Mouse (Mus musculus): ENCODE results near the gene Smarca4. TPM values are rescaled to one million over a fixed set of nuclear protein-coding genes. Genes with fewer than 3 reads are reported as not detected.
"Not testable (repeated sequence)": the region's sequence is repeated elsewhere in the genome, so short reads cannot be mapped to it uniquely, and the experiment has no call there.

The Smarca4 gene
- polyA plus RNA-seq, 1 experiment from 2014 or later = 191 TPM

DNA sequence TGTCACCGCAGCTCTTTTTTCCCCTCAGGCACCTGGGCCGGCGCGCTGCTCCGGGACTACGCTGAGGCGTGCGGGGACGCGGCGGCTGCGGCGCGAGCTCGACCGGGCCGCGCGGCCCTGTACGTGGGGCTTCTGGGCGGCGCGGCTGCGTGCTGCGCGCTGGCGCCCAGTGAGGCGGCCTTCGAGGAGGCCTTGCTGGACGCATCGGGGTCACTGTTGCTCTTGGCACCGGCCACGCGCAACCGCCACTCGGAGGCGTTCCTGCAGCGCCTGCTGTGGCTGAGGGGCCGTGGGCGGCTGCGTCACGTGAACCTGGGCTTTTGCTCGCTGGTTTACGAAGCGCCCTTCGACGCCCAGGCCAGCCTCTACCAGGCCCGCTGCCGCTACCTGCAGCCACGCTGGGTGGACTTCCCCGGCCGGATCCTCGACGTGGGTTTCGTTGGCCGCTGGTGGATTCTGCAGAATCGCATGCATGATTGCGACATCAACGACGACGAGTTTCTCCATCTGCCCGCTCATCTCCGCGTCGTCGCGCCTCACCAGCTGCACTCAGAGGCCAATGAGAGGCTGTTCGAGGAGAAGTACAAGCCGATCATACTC lies 22.7 kb upstream of the Smarca4 start:
- 2% methylated on average over 67 of the region's 69 CpGs for WGBS
- ATAC-seq (replicated peaks; ENCODE audit: low FRiP score) = no peak; the same call in 1 of the 2 replicates
- peak; percentile 67 for DNase-seq (ENCODE audit: low spot score)

DNA sequence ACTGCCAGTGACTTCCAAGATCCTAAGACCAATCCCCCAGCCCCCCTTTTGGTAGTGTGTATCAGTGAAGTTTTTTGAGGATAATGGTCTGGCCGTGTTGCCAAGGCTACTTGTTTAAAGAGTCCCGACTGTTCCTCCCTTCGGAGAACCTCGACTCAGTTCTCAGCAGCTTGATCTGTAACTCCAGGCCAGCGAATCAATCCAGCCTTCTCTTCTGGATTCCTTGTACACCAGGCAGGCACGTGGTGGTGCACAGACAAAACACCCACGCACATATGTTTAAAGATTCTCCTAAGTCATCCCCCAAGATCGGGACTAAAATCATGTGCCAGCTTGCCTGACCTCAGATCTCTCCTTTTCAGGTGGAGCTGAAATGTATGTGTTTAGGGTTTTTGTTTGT lies 21.6 kb upstream of the Smarca4 start:
- H3K27ac ChIP-seq (ENCODE audit: low read depth, low read length); H3K27me3 ChIP-seq (ENCODE audit: control insufficient read depth, insufficient read depth, low read length); H3K36me3 ChIP-seq (ENCODE audit: control insufficient read depth, insufficient read depth, low read length); ATAC-seq (replicated peaks; ENCODE audit: low FRiP score); H3K4me3 ChIP-seq (ENCODE audit: low read depth, low read length); DNase-seq (ENCODE audit: low spot score); H3K9me3 ChIP-seq (ENCODE audit: control insufficient read depth, low read length); H3K4me1 ChIP-seq (replicated peaks; ENCODE audit: control insufficient read depth, insufficient read depth, low read length); H3K9ac ChIP-seq (ENCODE audit: low read length): not testable (repeated sequence)
- peak overlapping the region; percentile 90; the same call in 1 of the 2 replicates for H3K4me2 ChIP-seq (ENCODE audit: low read depth, low read length, severe bottlenecking)
- 93% methylated on average over 8 of the region's 8 CpGs for WGBS

More for the DNA sequence above, 22.7 kb upstream of the Smarca4 start:
- Histone ChIP-seq H3K9ac (ENCODE audit: low read length) (peak overlapping the region; percentile 88), H3K27me3 (ENCODE audit: control insufficient read depth, insufficient read depth, low read length) (no peaks in the 10 kb centered on the region), H3K27ac (ENCODE audit: low read depth, low read length) (peak overlapping the region; percentile 42; the same call in 1 of the 2 replicates), H3K4me2 (ENCODE audit: low read depth, low read length, severe bottlenecking) (peak overlapping the region; percentile 90), H3K4me1 (replicated peaks; ENCODE audit: control insufficient read depth, insufficient read depth, low read length) (peaks cover 10% of the 10 kb centered on the region; the same call in 1 of the 2 replicates), H3K9me3 (ENCODE audit: control insufficient read depth, low read length) (no peaks in the 10 kb centered on the region), H3K36me3 (ENCODE audit: control insufficient read depth, insufficient read depth, low read length) (peaks cover 2% of the 10 kb centered on the region), H3K4me3 (ENCODE audit: low read depth, low read length) (peak overlapping the region; percentile 93)

DNA sequence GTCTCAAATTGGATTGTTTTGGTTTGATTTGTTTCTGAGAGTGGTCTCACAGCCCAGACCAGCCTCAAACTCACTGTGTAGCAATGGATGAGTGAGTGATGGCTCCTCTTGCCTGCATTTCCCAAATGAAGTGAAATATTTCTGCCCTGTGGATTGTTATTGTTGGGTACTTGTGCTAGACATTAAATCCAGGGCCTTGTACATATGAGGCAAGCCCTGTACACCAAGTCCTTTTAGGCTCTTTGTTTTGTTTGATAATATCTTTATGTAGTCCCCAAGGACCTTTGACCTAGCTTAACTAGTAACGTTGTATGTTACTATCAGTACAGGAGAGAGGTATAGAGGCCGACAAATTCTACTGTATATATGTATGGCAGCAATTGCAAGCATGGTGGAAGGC lies 21.1 kb upstream of the Smarca4 start:
- peaks cover 10% of the 10 kb centered on the region; the same call in 1 of the 2 replicates for H3K4me1 ChIP-seq (replicated peaks; ENCODE audit: control insufficient read depth, insufficient read depth, low read length)
- H3K4me2 ChIP-seq (ENCODE audit: low read depth, low read length, severe bottlenecking) = no peak overlapping the region
- no peak overlapping the region for H3K4me3 ChIP-seq (ENCODE audit: low read depth, low read length)
- no peak overlapping the region for H3K9ac ChIP-seq (ENCODE audit: low read length)
- WGBS = 91% methylated on average over 2 of the region's 2 CpGs
- no peaks in the 10 kb centered on the region for H3K9me3 ChIP-seq (ENCODE audit: control insufficient read depth, low read length)
- no peaks in the 10 kb centered on the region; the same call in 1 of the 2 replicates for H3K36me3 ChIP-seq (ENCODE audit: control insufficient read depth, insufficient read depth, low read length)
- no peak overlapping the region for H3K27ac ChIP-seq (ENCODE audit: low read depth, low read length)
- no peak for DNase-seq (ENCODE audit: low spot score)
- ATAC-seq (replicated peaks; ENCODE audit: low FRiP score) = no peak
- H3K27me3 ChIP-seq (ENCODE audit: control insufficient read depth, insufficient read depth, low read length) = no peaks in the 10 kb centered on the region

DNA sequence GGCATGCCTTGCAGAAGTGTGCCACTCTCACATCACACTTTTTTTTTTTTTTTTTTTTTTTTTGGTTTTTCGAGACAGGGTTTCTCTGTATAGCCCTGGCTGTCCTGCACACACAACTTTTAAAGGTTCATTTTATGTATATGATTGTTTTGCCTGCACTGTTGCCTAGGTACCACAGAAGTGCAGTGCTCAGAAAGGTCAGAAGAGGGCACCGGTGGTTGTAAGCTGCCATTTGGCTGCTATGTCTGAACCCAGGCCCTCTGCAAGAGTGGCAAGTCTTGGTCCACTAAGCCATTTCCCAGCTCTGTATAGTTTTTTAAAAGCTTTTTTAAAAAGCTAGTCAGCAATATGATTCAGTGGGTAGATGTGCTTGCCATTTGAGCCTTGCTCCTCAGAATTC lies 17.8 kb upstream of the Smarca4 start:
- no peak overlapping the region for H3K4me3 ChIP-seq (ENCODE audit: low read depth, low read length)
- no peaks in the 10 kb centered on the region for H3K27me3 ChIP-seq (ENCODE audit: control insufficient read depth, insufficient read depth, low read length)
- H3K4me2 ChIP-seq (ENCODE audit: low read depth, low read length, severe bottlenecking) = no peak overlapping the region
- WGBS = 29% methylated on average over 2 of the region's 2 CpGs
- no peak for ATAC-seq (replicated peaks; ENCODE audit: low FRiP score)
- H3K9me3 ChIP-seq (ENCODE audit: control insufficient read depth, low read length) = no peaks in the 10 kb centered on the region
- H3K4me1 ChIP-seq (replicated peaks; ENCODE audit: control insufficient read depth, insufficient read depth, low read length) = 0 out of 2 replicates have a peak, but pooled peaks cover 4% of the 10 kb centered on the region
- H3K36me3 ChIP-seq (ENCODE audit: control insufficient read depth, insufficient read depth, low read length) = no peaks in the 10 kb centered on the region; the same call in 1 of the 2 replicates
- no peak for DNase-seq (ENCODE audit: low spot score)
- H3K27ac ChIP-seq (ENCODE audit: low read depth, low read length) = no peak overlapping the region
- no peak overlapping the region for H3K9ac ChIP-seq (ENCODE audit: low read length)

DNA sequence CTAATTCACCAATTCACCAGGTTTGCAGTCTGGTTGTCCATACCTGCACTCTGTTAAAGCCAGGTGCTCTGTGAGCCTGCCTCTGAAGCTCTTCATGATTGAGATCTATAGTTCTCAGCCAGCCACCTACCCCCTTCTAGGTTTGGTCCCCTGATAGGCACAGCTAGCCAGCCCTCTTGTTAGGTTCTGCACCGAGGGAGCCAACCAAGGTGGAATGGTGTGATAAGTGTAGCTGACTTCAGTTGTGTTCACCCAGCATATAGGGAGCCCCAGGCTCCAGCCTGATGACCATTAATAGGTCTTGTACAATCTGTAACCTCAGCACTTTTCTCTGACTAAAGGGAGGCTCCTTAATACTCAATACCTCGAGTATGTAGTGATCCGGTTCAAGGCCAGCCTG lies 15.8 kb upstream of the Smarca4 start:
- H3K4me3 ChIP-seq (ENCODE audit: low read depth, low read length) = no peak overlapping the region
- H3K27ac ChIP-seq (ENCODE audit: low read depth, low read length) = no peak overlapping the region
- WGBS = 80% methylated on average over 3 of the region's 3 CpGs
- H3K9ac ChIP-seq (ENCODE audit: low read length) = no peak overlapping the region
- no peaks in the 10 kb centered on the region for H3K27me3 ChIP-seq (ENCODE audit: control insufficient read depth, insufficient read depth, low read length)
- H3K36me3 ChIP-seq (ENCODE audit: control insufficient read depth, insufficient read depth, low read length) = no peaks in the 10 kb centered on the region; the same call in 1 of the 2 replicates
- no peak overlapping the region for H3K4me2 ChIP-seq (ENCODE audit: low read depth, low read length, severe bottlenecking)
- no peak for ATAC-seq (replicated peaks; ENCODE audit: low FRiP score)
- DNase-seq (ENCODE audit: low spot score) = no peak
- no peaks in the 10 kb centered on the region for H3K4me1 ChIP-seq (replicated peaks; ENCODE audit: control insufficient read depth, insufficient read depth, low read length)
- H3K9me3 ChIP-seq (ENCODE audit: control insufficient read depth, low read length) = no peaks in the 10 kb centered on the region

DNA sequence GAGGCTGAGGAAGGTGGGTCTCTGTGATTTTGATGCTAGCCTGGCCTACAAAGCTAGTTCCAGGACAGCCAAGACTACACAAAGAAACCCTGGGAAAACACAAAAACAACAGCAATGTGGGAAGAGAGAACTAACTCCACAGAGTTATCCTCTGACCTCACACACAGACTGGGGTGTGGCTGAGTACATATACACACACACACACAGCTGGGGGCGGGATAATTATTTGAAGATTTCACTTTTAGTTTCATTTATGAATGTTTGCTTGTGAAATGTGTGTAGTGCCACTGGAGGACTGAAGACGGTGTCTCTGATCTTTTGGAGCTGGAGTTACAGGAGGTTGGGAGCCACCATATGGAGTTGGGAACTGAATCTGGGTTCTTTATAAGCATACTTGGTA lies 14.9 kb upstream of the Smarca4 start:
- Histone ChIP-seq H3K36me3 (ENCODE audit: control insufficient read depth, insufficient read depth, low read length) (no peaks in the 10 kb centered on the region), H3K27me3 (ENCODE audit: control insufficient read depth, insufficient read depth, low read length) (no peaks in the 10 kb centered on the region), H3K4me3 (ENCODE audit: low read depth, low read length) (no peak overlapping the region), H3K4me1 (replicated peaks; ENCODE audit: control insufficient read depth, insufficient read depth, low read length) (no peaks in the 10 kb centered on the region), H3K9me3 (ENCODE audit: control insufficient read depth, low read length) (no peaks in the 10 kb centered on the region), H3K4me2 (ENCODE audit: low read depth, low read length, severe bottlenecking) (no peak overlapping the region), H3K27ac (ENCODE audit: low read depth, low read length) (no peak overlapping the region), H3K9ac (ENCODE audit: low read length) (no peak overlapping the region)
- ATAC-seq (replicated peaks; ENCODE audit: low FRiP score) = no peak
- 89% methylated on average over 2 of the region's 2 CpGs for WGBS
- no peak for DNase-seq (ENCODE audit: low spot score)

DNA sequence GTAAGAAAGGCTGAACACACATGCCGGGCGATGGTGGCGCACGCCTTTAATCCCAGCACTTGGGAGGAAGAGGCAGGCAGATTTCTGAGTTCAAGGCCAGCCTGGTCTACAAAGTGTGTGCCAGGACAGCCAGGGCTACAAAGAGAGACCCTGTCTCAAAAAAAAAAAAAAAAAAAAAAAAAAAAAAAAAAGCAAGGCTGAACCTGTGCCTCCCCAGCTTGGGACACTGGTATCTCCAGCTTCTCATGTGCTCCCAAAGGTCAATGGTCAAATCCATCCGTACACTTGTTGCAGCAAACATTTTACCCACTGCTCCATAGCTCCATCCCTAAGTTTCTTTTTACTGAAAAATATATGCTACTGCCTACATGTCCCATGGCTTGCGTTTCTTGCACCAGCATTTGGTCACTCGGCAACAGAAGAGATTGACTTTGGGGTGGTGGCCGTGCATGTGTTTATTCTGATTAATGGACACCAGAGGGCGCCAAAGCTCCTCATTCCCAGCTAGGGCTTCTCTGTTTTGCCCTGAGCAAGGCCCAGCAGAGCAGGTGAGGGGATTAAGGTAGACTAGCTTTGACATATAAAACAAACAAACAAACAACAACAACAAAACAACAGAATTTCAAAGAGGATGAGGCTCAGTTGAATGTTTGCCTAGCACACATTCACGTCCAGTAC lies 14.1 kb upstream of the Smarca4 start:
- 47% methylated on average over 10 of the region's 10 CpGs for WGBS
- Histone ChIP-seq H3K36me3 (ENCODE audit: control insufficient read depth, insufficient read depth, low read length) (no peaks in the 10 kb centered on the region), H3K9ac (ENCODE audit: low read length) (no peak overlapping the region), H3K27ac (ENCODE audit: low read depth, low read length) (no peak overlapping the region), H3K27me3 (ENCODE audit: control insufficient read depth, insufficient read depth, low read length) (no peaks in the 10 kb centered on the region), H3K4me2 (ENCODE audit: low read depth, low read length, severe bottlenecking) (no peak overlapping the region), H3K9me3 (ENCODE audit: control insufficient read depth, low read length) (no peaks in the 10 kb centered on the region), H3K4me3 (ENCODE audit: low read depth, low read length) (no peak overlapping the region), H3K4me1 (replicated peaks; ENCODE audit: control insufficient read depth, insufficient read depth, low read length) (no peaks in the 10 kb centered on the region)
- DNase-seq (ENCODE audit: low spot score) (peak; percentile 79), ATAC-seq (replicated peaks; ENCODE audit: low FRiP score) (no peak)

DNA sequence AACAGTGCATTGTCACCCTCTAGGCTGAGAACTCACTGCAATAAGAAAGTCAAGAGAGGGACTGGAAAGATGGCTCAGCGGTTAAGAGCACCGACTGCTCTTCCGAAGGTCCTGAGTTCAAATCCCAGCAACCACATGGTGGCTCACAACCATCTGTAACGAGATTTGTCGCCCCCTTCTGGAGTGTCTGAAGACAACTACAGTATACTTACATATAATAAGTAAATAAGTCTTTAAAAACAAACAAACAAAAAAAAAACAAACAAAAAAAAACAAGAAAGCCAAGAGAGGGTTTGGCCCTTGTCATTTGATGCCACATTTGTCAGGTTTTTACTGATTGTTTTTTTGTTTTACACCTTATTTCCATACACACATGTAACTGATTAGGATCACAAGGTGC lies 11.8 kb upstream of the Smarca4 start:
- H3K4me1 ChIP-seq (replicated peaks; ENCODE audit: control insufficient read depth, insufficient read depth, low read length) = no peaks in the 10 kb centered on the region
- no peak overlapping the region for H3K4me3 ChIP-seq (ENCODE audit: low read depth, low read length)
- no peak overlapping the region for H3K9ac ChIP-seq (ENCODE audit: low read length)
- DNase-seq (ENCODE audit: low spot score) (no peak), ATAC-seq (replicated peaks; ENCODE audit: low FRiP score) (no peak)
- WGBS = 79% methylated on average over 5 of the region's 5 CpGs
- H3K4me2 ChIP-seq (ENCODE audit: low read depth, low read length, severe bottlenecking) = no peak overlapping the region
- no peaks in the 10 kb centered on the region for H3K36me3 ChIP-seq (ENCODE audit: control insufficient read depth, insufficient read depth, low read length)
- H3K27me3 ChIP-seq (ENCODE audit: control insufficient read depth, insufficient read depth, low read length) = no peaks in the 10 kb centered on the region
- H3K27ac ChIP-seq (ENCODE audit: low read depth, low read length) = no peak overlapping the region
- H3K9me3 ChIP-seq (ENCODE audit: control insufficient read depth, low read length) = no peaks in the 10 kb centered on the region

DNA sequence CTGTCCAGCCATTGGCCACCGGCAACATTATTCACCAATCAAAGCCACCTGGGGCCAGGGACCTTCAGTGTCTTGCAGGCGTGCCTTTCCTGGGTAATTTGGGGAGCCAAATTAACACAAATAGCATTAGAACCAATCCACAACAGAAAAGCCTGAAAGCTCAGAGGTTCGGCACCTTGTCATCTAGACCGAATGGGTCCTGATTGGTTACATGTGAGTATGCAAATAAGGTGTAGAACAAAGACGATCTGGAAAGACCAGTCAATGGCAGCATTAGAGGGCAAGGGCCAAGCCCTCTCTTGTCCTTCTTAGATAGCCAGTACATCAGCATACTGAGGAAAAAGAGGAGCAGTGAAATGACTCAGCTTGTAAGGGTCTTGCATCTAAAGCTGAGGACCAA lies 10.1 kb upstream of the Smarca4 start:
- no peak overlapping the region for H3K9ac ChIP-seq (ENCODE audit: low read length)
- no peaks in the 10 kb centered on the region for H3K4me1 ChIP-seq (replicated peaks; ENCODE audit: control insufficient read depth, insufficient read depth, low read length)
- DNase-seq (ENCODE audit: low spot score) (no peak), ATAC-seq (replicated peaks; ENCODE audit: low FRiP score) (no peak)
- H3K4me3 ChIP-seq (ENCODE audit: low read depth, low read length) = no peak overlapping the region
- WGBS = 82% methylated on average over 5 of the region's 5 CpGs
- no peaks in the 10 kb centered on the region for H3K36me3 ChIP-seq (ENCODE audit: control insufficient read depth, insufficient read depth, low read length)
- no peak overlapping the region for H3K4me2 ChIP-seq (ENCODE audit: low read depth, low read length, severe bottlenecking)
- no peaks in the 10 kb centered on the region for H3K27me3 ChIP-seq (ENCODE audit: control insufficient read depth, insufficient read depth, low read length)
- no peak overlapping the region for H3K27ac ChIP-seq (ENCODE audit: low read depth, low read length)
- no peaks in the 10 kb centered on the region for H3K9me3 ChIP-seq (ENCODE audit: control insufficient read depth, low read length)

Data from forebrain, embryonic 11.5 days (tissue).